Mouse (Mus musculus) embryonic facial prominence, embryonic 10.5 days (tissue): ENCODE measurements around the gene Mymk. TPM values are rescaled to one million over a fixed set of nuclear protein-coding genes. Genes with fewer than 3 reads are reported as not detected.

Source experiments
- DNase-seq: peaks from one replicate; pipeline ENCODE4 v3.0.0-alpha.2; 2017; ENCODE audit warnings: low spot score
- H3K27ac ChIP-seq: fragments of 300-500 bp; sonication (generic); replicated peaks from 2 replicates; pipeline ENCODE4 v1.5.1; 2016; ENCODE audit warnings: mild to moderate bottlenecking
- H3K27me3 ChIP-seq: fragments of 300-500 bp; sonication (generic); replicated peaks from 2 replicates; pipeline ENCODE4 v1.6.1; 2016; ENCODE audit warnings: low read depth, mild to moderate bottlenecking; ENCODE audit not compliant: poor library complexity, severe bottlenecking
- H3K36me3 ChIP-seq: fragments of 300-500 bp; sonication (generic); replicated peaks from 2 replicates; pipeline ENCODE4 v1.6.1; 2016; ENCODE audit warnings: mild to moderate bottlenecking, moderate library complexity
- H3K4me1 ChIP-seq: fragments of 300-500 bp; sonication (generic); 2 replicates; pipeline ENCODE4 v1.6.1; 2016
- H3K4me3 ChIP-seq: fragments of 300-500 bp; sonication (generic); 2 replicates; pipeline ENCODE4 v1.5.1; 2016; ENCODE audit warnings: mild to moderate bottlenecking, moderate library complexity
- H3K9me3 ChIP-seq: fragments of 300-500 bp; sonication (generic); 2 replicates; pipeline ENCODE4 v1.6.1; 2016; ENCODE audit warnings: mild to moderate bottlenecking
- WGBS: fragments of 180-500 bp; shearing (Covaris S2); methylation state at CpG from one replicate; pipeline ENCODE4 v1.1.7; 2016; 5-methylcytosine and 5-hydroxymethylcytosine counted together
- polyA plus RNA-seq: library from polyadenylated mRNA; unstranded; fragments of >200 nt; fragmentation: Nextera tagmentation; extraction: Ambion mirVana; gene quantifications from 2 replicates; pipeline ENCODE4 v1.2.1, GENCODE M21; 2016

Mymk gene
- polyA plus RNA-seq, 1 experiment from 2014 or later = 0.17 TPM

- H3K27ac ChIP-seq = no peak overlapping the region
- no peak for DNase-seq
- 0 out of 2 replicates have a peak, but pooled peaks cover 13% of the 10 kb centered on the region for H3K27me3 ChIP-seq
- H3K9me3 ChIP-seq = no peaks in the 10 kb centered on the region
- peaks cover 26% of the 10 kb centered on the region for H3K4me1 ChIP-seq
- 90% methylated on average over 7 of the region's 7 CpGs for WGBS
- no peaks in the 10 kb centered on the region for H3K36me3 ChIP-seq
- no peak overlapping the region for H3K4me3 ChIP-seq
These were observed 23.2 kb upstream of the Mymk start for GRCm38 (mm10) chr2:27095178-27095577.

- H3K27ac ChIP-seq = no peak overlapping the region
- H3K36me3 ChIP-seq = no peaks in the 10 kb centered on the region
- no peaks in the 10 kb centered on the region for H3K9me3 ChIP-seq
- H3K4me3 ChIP-seq = no peak overlapping the region
- 64% methylated on average over 1 of the region's 1 CpGs for WGBS
- H3K27me3 ChIP-seq = no peaks in the 10 kb centered on the region
- peaks cover 43% of the 10 kb centered on the region for H3K4me1 ChIP-seq
- no peak for DNase-seq
These were observed 17.3 kb upstream of the Mymk start for GRCm38 (mm10) chr2:27089238-27089637.

- H3K27me3 ChIP-seq = no peaks in the 10 kb centered on the region
- peak overlapping the region; percentile 36; the same call in 1 of the 2 replicates for H3K27ac ChIP-seq
- H3K4me3 ChIP-seq = no peak overlapping the region
- no peaks in the 10 kb centered on the region for H3K9me3 ChIP-seq
- no peak for DNase-seq
- H3K4me1 ChIP-seq = peaks cover 48% of the 10 kb centered on the region
- no peaks in the 10 kb centered on the region for H3K36me3 ChIP-seq
- 74% methylated on average over 5 of the region's 5 CpGs for WGBS
These were observed 16.7 kb upstream of the Mymk start for GRCm38 (mm10) chr2:27088700-27089099.

GRCm38 (mm10) chr2:27088071-27088644 lies 16.2 kb upstream of the Mymk start:
- no peak for DNase-seq
- 87% methylated on average over 18 of the region's 18 CpGs for WGBS
- peak overlapping the region; percentile 49; the same call in 1 of the 2 replicates for H3K27ac ChIP-seq
- no peak overlapping the region for H3K4me3 ChIP-seq
- H3K9me3 ChIP-seq = no peaks in the 10 kb centered on the region
- H3K36me3 ChIP-seq = no peaks in the 10 kb centered on the region
- H3K4me1 ChIP-seq = peaks cover 50% of the 10 kb centered on the region
- H3K27me3 ChIP-seq = no peaks in the 10 kb centered on the region

GRCm38 (mm10) chr2:27087581-27087980 lies 15.6 kb upstream of the Mymk start:
- H3K27me3 ChIP-seq = no peaks in the 10 kb centered on the region

GRCm38 (mm10) chr2:27086483-27087010 lies 14.6 kb upstream of the Mymk start:
- Histone ChIP-seq H3K27me3 (no peaks in the 10 kb centered on the region), H3K4me1 (peaks cover 54% of the 10 kb centered on the region), H3K27ac (no peak overlapping the region), H3K36me3 (no peaks in the 10 kb centered on the region), H3K4me3 (no peak overlapping the region), H3K9me3 (no peaks in the 10 kb centered on the region)
- 87% methylated on average over 4 of the region's 4 CpGs for WGBS
- DNase-seq = no peak

More at GRCm38 (mm10) chr2:27087581-27087980, 15.6 kb upstream of the Mymk start:
- 88% methylated on average over 5 of the region's 5 CpGs for WGBS
- H3K27ac ChIP-seq = peak overlapping the region; percentile 49; the same call in 1 of the 2 replicates
- DNase-seq = no peak
- H3K4me3 ChIP-seq = no peak overlapping the region
- H3K4me1 ChIP-seq = peaks cover 50% of the 10 kb centered on the region
- H3K36me3 ChIP-seq = no peaks in the 10 kb centered on the region
- no peaks in the 10 kb centered on the region for H3K9me3 ChIP-seq

GRCm38 (mm10) chr2:27085801-27086200 lies 13.8 kb upstream of the Mymk start:
- Histone ChIP-seq H3K9me3 (no peaks in the 10 kb centered on the region), H3K4me1 (peaks cover 54% of the 10 kb centered on the region), H3K27me3 (no peaks in the 10 kb centered on the region), H3K27ac (no peak overlapping the region), H3K4me3 (no peak overlapping the region), H3K36me3 (no peaks in the 10 kb centered on the region)
- 39% methylated on average over 2 of the region's 2 CpGs for WGBS
- DNase-seq = no peak

GRCm38 (mm10) chr2:27084963-27085362 lies 13.0 kb upstream of the Mymk start:
- Histone ChIP-seq H3K9me3 (no peaks in the 10 kb centered on the region), H3K36me3 (no peaks in the 10 kb centered on the region), H3K27ac (no peak overlapping the region), H3K4me1 (peaks cover 58% of the 10 kb centered on the region), H3K27me3 (peaks cover 4% of the 10 kb centered on the region; the same call in 1 of the 2 replicates), H3K4me3 (no peak overlapping the region)
- 66% methylated on average over 8 of the region's 8 CpGs for WGBS
- no peak for DNase-seq

- no peaks in the 10 kb centered on the region for H3K36me3 ChIP-seq
- peaks cover 69% of the 10 kb centered on the region for H3K4me1 ChIP-seq
- DNase-seq = no peak
- no peak overlapping the region for H3K4me3 ChIP-seq
- WGBS = 68% methylated on average over 12 of the region's 12 CpGs
- H3K27ac ChIP-seq = no peak overlapping the region
- peaks cover 13% of the 10 kb centered on the region; the same call in 1 of the 2 replicates for H3K27me3 ChIP-seq
- H3K9me3 ChIP-seq = no peaks in the 10 kb centered on the region
These were observed 11.9 kb upstream of the Mymk start for GRCm38 (mm10) chr2:27083761-27084475.

- no peaks in the 10 kb centered on the region for H3K9me3 ChIP-seq
- DNase-seq = peak; percentile 67
- H3K27ac ChIP-seq = peak overlapping the region; percentile 66
- H3K4me3 ChIP-seq = peak overlapping the region; percentile 29; the same call in 1 of the 2 replicates
- peaks cover 44% of the 10 kb centered on the region for H3K4me1 ChIP-seq
- no peaks in the 10 kb centered on the region for H3K36me3 ChIP-seq
- H3K27me3 ChIP-seq = peaks cover 34% of the 10 kb centered on the region; the same call in 1 of the 2 replicates
- 59% methylated on average over 2 of the region's 2 CpGs for WGBS
These were observed 7.7 kb upstream of the Mymk start for GRCm38 (mm10) chr2:27079649-27080048.

GRCm38 (mm10) chr2:27079152-27079584 lies 7.2 kb upstream of the Mymk start, which contains the start of gene Adamtsl2:
TSS of gene Adamtsl2 (plus strand) at chr2:27079379.
- Histone ChIP-seq H3K4me3 (peak within 1 kb of the TSS; percentile 29; the same call in 1 of the 2 replicates), H3K4me1 (peaks cover 39% of the 10 kb centered on the region), H3K27ac (peak within 1 kb of the TSS; percentile 66), H3K9me3 (no peaks in the 10 kb centered on the region), H3K27me3 (peaks cover 34% of the 10 kb centered on the region; the same call in 1 of the 2 replicates), H3K36me3 (no peaks in the 10 kb centered on the region)
- peak; percentile 74 for DNase-seq
- WGBS = 4% methylated on average over 10 of the region's 10 CpGs

GRCm38 (mm10) chr2:27078312-27078711 lies 6.3 kb upstream of the Mymk start:
- Histone ChIP-seq H3K36me3 (no peaks in the 10 kb centered on the region), H3K4me1 (peaks cover 38% of the 10 kb centered on the region), H3K27ac (no peak overlapping the region), H3K9me3 (no peaks in the 10 kb centered on the region), H3K4me3 (no peak overlapping the region), H3K27me3 (peaks cover 34% of the 10 kb centered on the region; the same call in 1 of the 2 replicates)
- WGBS = 39% methylated on average over 2 of the region's 2 CpGs
- DNase-seq = no peak
